Comparison of ENCODE assay signal across 17 mouse cellular contexts in the genomic region with DNA sequence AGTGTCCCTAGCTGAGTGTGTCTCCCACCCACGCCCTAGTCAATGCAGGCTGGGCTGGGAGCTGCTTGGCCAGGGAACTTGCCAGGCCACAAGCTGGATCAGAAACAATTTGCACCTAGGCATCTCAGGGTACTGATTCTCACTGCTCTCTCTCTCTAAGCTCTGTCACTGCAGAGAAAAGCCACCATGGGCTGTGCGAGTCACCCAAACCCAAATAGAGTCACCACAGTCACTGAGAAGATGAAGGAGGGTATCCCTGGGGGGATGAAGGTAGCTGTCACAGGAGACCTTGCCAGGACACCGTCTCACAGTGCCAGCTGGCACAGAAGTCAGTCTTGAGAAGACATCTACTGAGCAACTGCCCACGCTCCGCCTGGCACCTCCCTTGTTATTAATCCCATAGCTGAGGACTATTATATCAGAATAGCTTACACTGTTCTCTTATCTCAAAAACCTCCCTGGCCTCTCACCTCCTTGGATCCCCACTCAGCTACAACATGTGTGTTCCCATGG. TPM values are rescaled to one million over a fixed set of nuclear protein-coding genes. Genes with fewer than 3 reads are reported as not detected.
"Had no signal": no experiment of that assay in that cellular context is flagged by ENCODE, and none has a peak within 500 bp of the region (broad histone marks: within the 10 kb centered on the region; RNA-seq: fewer than 3 reads in every experiment).

No protein-coding gene starts in this region.

- H3K9ac ChIP-seq: lung, embryonic 15.5 days; midbrain, embryonic 12.5 days had no signal

- ATAC-seq: midbrain, embryonic 16.5 days had no signal

- DNase-seq: kidney, adult 18-20 months; kidney, postnatal 10 days; lung, postnatal 14 days; right cerebral cortex, adult 18-20 months; right cerebral cortex, postnatal 4 days; spleen, adult 18-20 months; thymus, postnatal 36 days had no signal

- H3K9me3 ChIP-seq: limb, embryonic 10.5 days; lung, embryonic 15.5 days; megakaryocyte, embryonic 14.5 days; midbrain, embryonic 12.5 days had no signal

- H3K4me2 ChIP-seq: liver, embryonic 11.5 days; lung, embryonic 15.5 days; midbrain, embryonic 12.5 days had no signal

- H3K27ac ChIP-seq: layer of hippocampus, adult 2 months; limb, embryonic 10.5 days; lung, embryonic 15.5 days; macrophage; midbrain, embryonic 12.5 days had no signal

- H3K36me3 ChIP-seq: limb, embryonic 10.5 days; lung, embryonic 15.5 days; midbrain, embryonic 12.5 days had no signal

- H3K4me3 ChIP-seq: layer of hippocampus, adult 2 months; limb, embryonic 10.5 days; lung, embryonic 15.5 days; megakaryocyte, embryonic 14.5 days; midbrain, embryonic 12.5 days had no signal

RNA-seq across cellular contexts. Expression of a gene that starts 33.7 kb away (rescaled TPM):
- polyA plus RNA-seq: limb, embryonic 10.5 days; liver, embryonic 11.5 days; liver, embryonic 16.5 days; lung, embryonic 15.5 days; macrophage; midbrain, embryonic 12.5 days; stomach, embryonic 14.5 days had no signal
